Mouse (Mus musculus): ENCODE data around the gene Ubl5.

GRCm38 (mm10) chr9:20668065-20668464 lies 25.4 kb downstream of the Ubl5 start:
- TF ChIP-seq CTCF (IDR thresholded peaks at IDR 0.05; ENCODE audit: extremely low read depth, insufficient read length, insufficient replicate concordance, low read depth, low read length) (no peak), POLR2A (IDR thresholded peaks at IDR 0.05; ENCODE audit: low read depth, low read length) (no peak)

Measured in small intestine, adult 2 months (tissue).